Mouse (Mus musculus) heart, postnatal 0 days (tissue): ENCODE measurements around the gene Cacng4.

ENCODE experiments used
- CTCF ChIP-seq: IDR thresholded peaks from 2 replicates; pipeline ENCODE4 v1.5.1; 2016; ENCODE audit warnings: antibody characterized with exemption, control low read depth, low read depth
- EP300 ChIP-seq: IDR thresholded peaks from 2 replicates; pipeline ENCODE4 v1.6.1; 2016; ENCODE audit warnings: antibody characterized with exemption, low read depth

GRCm38 (mm10) chr11:107683544-107684465 lies 110.6 kb downstream of the Cacng4 start:
- TF ChIP-seq CTCF (no peak), EP300 (no peak)
